Mouse (Mus musculus): Measurements from ENCODE around the gene Wdr12. TPM values are rescaled to one million over a fixed set of nuclear protein-coding genes. Genes with fewer than 3 reads are reported as not detected.

Gene Wdr12
- total RNA-seq, 4 experiments from 2014 or later, result 34.0 to 40.8 (median 34.6) TPM

Other genes starting within 250 kb of the Wdr12 start
- gene Fam117b, start 185.6 kb downstream of the Wdr12 start, total RNA-seq (2022), result 10 to 100 TPM; 53.8 to 61.6 (median 54.3) TPM
- gene Ica1l, start 55.5 kb downstream of the Wdr12 start, total RNA-seq (2022), result 10 to 100 TPM; 34.3 to 38.9 (median 36.1) TPM
- gene Carf, start 398 bp downstream of the Wdr12 start, total RNA-seq (2022), result 10 to 100 TPM; 22.2 to 33.6 (median 24.8) TPM
- 10 to 100 TPM; 22.9 to 32.4 (median 24.3) TPM for gene Nbeal1, start 82.0 kb upstream of the Wdr12 start, total RNA-seq (2022)
- gene Cyp20a1, start 244.7 kb upstream of the Wdr12 start, total RNA-seq (2022), result 10 to 100 TPM; 10.9 to 17.3 (median 12.5) TPM